Mouse (Mus musculus) heart, adult 18-20 months (tissue): ENCODE data around the gene Actr10. TPM values are rescaled to one million over a fixed set of nuclear protein-coding genes. Genes with fewer than 3 reads are reported as not detected.

Experiments
- total RNA-seq, 2 experiments: library from RNA; stranded (reverse); gene quantifications; 2 replicates each; pipeline ENCODE4 v1.2.3; 2021

Gene Actr10
- total RNA-seq, 2 experiments from 2014 or later = 131 to 141 TPM

Other genes with a start within 250 kb of the Actr10 start
- 10 to 100 TPM; 36.7 to 37.1 TPM for gene Frmd6, start 112.3 kb upstream of the Actr10 start, total RNA-seq
- 100 to 1,000 TPM; 182 to 184 TPM for gene Psma3, start 36.8 kb downstream of the Actr10 start, total RNA-seq
- gene Arid4a, start 78.1 kb downstream of the Actr10 start, total RNA-seq = 10 to 100 TPM; 11.1 to 12.2 TPM
- 1 to 10 TPM in 1 of 2 experiments, under 1 TPM in 1; 0.75 to 1.6 TPM for gene Tomm20l, start 173.6 kb downstream of the Actr10 start, total RNA-seq
- gene Timm9, start 198.8 kb downstream of the Actr10 start, total RNA-seq = 10 to 100 TPM; 28.8 to 35.2 TPM
- 1 to 10 TPM; 2.6 to 2.8 TPM for gene 2700049A03Rik, start 199.0 kb downstream of the Actr10 start, total RNA-seq